Mouse (Mus musculus) G1E (cell line): ENCODE measurements at regions not wholly inside any gene's neighbourhood (a gene's known extent, or its start where the extent isn't known, plus 50 kb on each side); places are given as distances from the start of the nearest gene placed in this dataset.

Experiments used
- ATAC-seq: 2 replicates; pipeline ENCODE4 v1.8.0; 2016; ENCODE audit warnings: mild to moderate bottlenecking; ENCODE audit not compliant: insufficient number of reproducible peaks, poor library complexity, low FRiP score, severe bottlenecking; ENCODE audit errors: extremely low read depth
- DNase-seq: peaks from one replicate; pipeline ENCODE4 v3.0.0; 2012; ENCODE audit warnings: low spot score
- H3K27me3 ChIP-seq: 2 replicates; pipeline ENCODE4 v1.6.1; 2012; ENCODE audit warnings: mild to moderate bottlenecking, low read length, inconsistent platforms; ENCODE audit not compliant: insufficient read depth
- H3K36me3 ChIP-seq: replicated peaks from 2 replicates; pipeline ENCODE3; 2012; ENCODE audit warnings: mild to moderate bottlenecking, inconsistent platforms
- H3K4me1 ChIP-seq: 2 replicates; pipeline ENCODE4 v1.6.1; 2012; ENCODE audit warnings: low read depth, low read length, inconsistent platforms, mixed read lengths; ENCODE audit not compliant: insufficient read depth
- H3K4me3 ChIP-seq: 2 replicates; pipeline ENCODE4 v1.5.1; 2012; ENCODE audit warnings: low read depth, mild to moderate bottlenecking, inconsistent platforms, low read length, moderate library complexity, mixed read lengths
- H3K9me3 ChIP-seq: replicated peaks from 2 replicates; pipeline ENCODE4 v1.6.1; 2012; ENCODE audit warnings: inconsistent platforms
- CTCF ChIP-seq: IDR thresholded peaks from 2 replicates; pipeline ENCODE4 v1.5.1; 2012; ENCODE audit warnings: low read depth, low read length, inconsistent platforms, mixed read lengths
- GATA1 ChIP-seq: IDR thresholded peaks from 2 replicates; pipeline ENCODE4 v1.6.1; 2012; ENCODE audit warnings: borderline replicate concordance, low read length, inconsistent platforms, mixed read lengths
- GATA2 ChIP-seq: IDR thresholded peaks from 2 replicates; pipeline ENCODE4 v1.6.1; 2012; ENCODE audit warnings: low read depth, low read length, inconsistent platforms, borderline replicate concordance
- POLR2AphosphoS5 ChIP-seq: IDR thresholded peaks from 2 replicates; pipeline ENCODE4 v1.6.1; 2012; ENCODE audit warnings: low read depth, low read length, inconsistent platforms; ENCODE audit not compliant: insufficient replicate concordance
- TAL1 ChIP-seq: conservative IDR thresholded peaks from 2 replicates; pipeline ENCODE4 v1.6.1; 2012; ENCODE audit warnings: low read depth, low read length, inconsistent platforms, mixed read lengths

GRCm38 (mm10) chr17:64930816-64931428, 95.1 kb upstream of the 4930583I09Rik start:
- TF ChIP-seq POLR2AphosphoS5, result no peak
- TF ChIP-seq GATA2, result no peak
- no peak for TF ChIP-seq TAL1
- no peak for TF ChIP-seq GATA1
- TF ChIP-seq CTCF, result no peak
- H3K27me3 ChIP-seq, result no peaks in the 10 kb centered on the region
- no peak overlapping the region for H3K4me3 ChIP-seq
- peaks cover 20% of the 10 kb centered on the region for H3K9me3 ChIP-seq
- no peaks in the 10 kb centered on the region for H3K4me1 ChIP-seq
- DNase-seq (no peak), ATAC-seq (no peak)
- H3K36me3 ChIP-seq, result no peaks in the 10 kb centered on the region

GRCm38 (mm10) chr17:64923762-64924161, 87.9 kb upstream of the 4930583I09Rik start:
- Histone ChIP-seq H3K36me3 (no peaks in the 10 kb centered on the region), H3K4me1 (no peaks in the 10 kb centered on the region), H3K4me3 (no peak overlapping the region), H3K9me3 (peaks cover 33% of the 10 kb centered on the region), H3K27me3 (no peaks in the 10 kb centered on the region)
- ATAC-seq (no peak), DNase-seq (no peak)
- no peak for TF ChIP-seq TAL1
- TF ChIP-seq GATA1, result no peak
- no peak for TF ChIP-seq CTCF
- TF ChIP-seq GATA2, result no peak
- TF ChIP-seq POLR2AphosphoS5, result no peak

GRCm38 (mm10) chr17:64922235-64922634, 86.4 kb upstream of the 4930583I09Rik start:
- no peak overlapping the region for H3K4me3 ChIP-seq

GRCm38 (mm10) chr17:64920236-64920635, 84.4 kb upstream of the 4930583I09Rik start:
- ATAC-seq (no peak), DNase-seq (no peak)
- Histone ChIP-seq H3K4me3 (no peak overlapping the region), H3K9me3 (peaks cover 48% of the 10 kb centered on the region), H3K27me3 (no peaks in the 10 kb centered on the region), H3K4me1 (no peaks in the 10 kb centered on the region), H3K36me3 (no peaks in the 10 kb centered on the region)
- TF ChIP-seq TAL1 (no peak), POLR2AphosphoS5 (no peak), CTCF (no peak), GATA2 (no peak), GATA1 (no peak)

More at GRCm38 (mm10) chr17:64922235-64922634, 86.4 kb upstream of the 4930583I09Rik start:
- Histone ChIP-seq H3K4me1 (no peaks in the 10 kb centered on the region), H3K9me3 (peaks cover 37% of the 10 kb centered on the region), H3K36me3 (no peaks in the 10 kb centered on the region), H3K27me3 (no peaks in the 10 kb centered on the region)
- TF ChIP-seq CTCF, result no peak
- TF ChIP-seq TAL1, result no peak
- TF ChIP-seq POLR2AphosphoS5, result no peak
- TF ChIP-seq GATA2, result no peak
- TF ChIP-seq GATA1, result no peak
- no peak for ATAC-seq
- DNase-seq, result no peak

GRCm38 (mm10) chr17:64917830-64918229, 82.0 kb upstream of the 4930583I09Rik start:
- Histone ChIP-seq H3K4me1 (no peaks in the 10 kb centered on the region), H3K4me3 (no peak overlapping the region), H3K36me3 (no peaks in the 10 kb centered on the region), H3K27me3 (no peaks in the 10 kb centered on the region), H3K9me3 (peaks cover 54% of the 10 kb centered on the region)
- DNase-seq (no peak), ATAC-seq (no peak)
- no peak for TF ChIP-seq GATA1
- TF ChIP-seq CTCF, result no peak
- TF ChIP-seq POLR2AphosphoS5, result no peak
- TF ChIP-seq GATA2, result no peak
- no peak for TF ChIP-seq TAL1

- DNase-seq (no peak), ATAC-seq (no peak)
- TF ChIP-seq TAL1, result no peak
- TF ChIP-seq GATA2, result no peak
- TF ChIP-seq POLR2AphosphoS5, result no peak
- no peak for TF ChIP-seq CTCF
- TF ChIP-seq GATA1, result no peak
- peaks cover 52% of the 10 kb centered on the region for H3K9me3 ChIP-seq
- no peaks in the 10 kb centered on the region for H3K27me3 ChIP-seq
- H3K4me1 ChIP-seq, result no peaks in the 10 kb centered on the region
- no peak overlapping the region for H3K4me3 ChIP-seq
- H3K36me3 ChIP-seq, result no peaks in the 10 kb centered on the region
These were observed 80.8 kb upstream of the 4930583I09Rik start for GRCm38 (mm10) chr17:64916657-64917056.
